Mouse (Mus musculus) thymus, adult 2 months (tissue): Measurements from ENCODE around the gene Anks3. TPM values are rescaled to one million over a fixed set of nuclear protein-coding genes. Genes with fewer than 3 reads are reported as not detected.

ENCODE experiments used
- DNase-seq: peaks from one replicate; pipeline ENCODE4 v3.0.0; 2021
- H3K27ac ChIP-seq: fragments of 200-500 bp; 2 replicates; pipeline ENCODE4 v1.5.1; 2012; ENCODE audit warnings: low read length, control low read depth; ENCODE audit not compliant: control insufficient read depth, insufficient read depth
- H3K27me3 ChIP-seq: fragments of 200-500 bp; 2 replicates; pipeline ENCODE4 v1.6.1; 2012; ENCODE audit warnings: mild to moderate bottlenecking, low read length, moderate library complexity, mixed read lengths; ENCODE audit not compliant: control insufficient read depth, insufficient read depth
- H3K36me3 ChIP-seq: fragments of 200-500 bp; 2 replicates; pipeline ENCODE4 v1.6.1; 2012; ENCODE audit warnings: mild to moderate bottlenecking, low read length, moderate library complexity; ENCODE audit not compliant: control insufficient read depth, insufficient read depth
- H3K4me1 ChIP-seq: fragments of 200-500 bp; replicated peaks from 2 replicates; pipeline ENCODE4 v1.6.1; 2012; ENCODE audit warnings: low read length; ENCODE audit not compliant: control insufficient read depth, insufficient read depth
- H3K4me3 ChIP-seq: fragments of 200-500 bp; 2 replicates; pipeline ENCODE4 v1.5.1; 2012; ENCODE audit warnings: mild to moderate bottlenecking, low read length, control low read depth, moderate library complexity; ENCODE audit not compliant: control insufficient read depth, insufficient read depth
- CTCF ChIP-seq: fragments of 200-500 bp; IDR thresholded peaks from 2 replicates; pipeline ENCODE4 v1.5.1; 2012; ENCODE audit warnings: mild to moderate bottlenecking, control low read depth, low read length, moderate library complexity, borderline replicate concordance; ENCODE audit not compliant: control insufficient read depth, poor library complexity, insufficient read depth; ENCODE audit errors: extremely low read depth
- POLR2A ChIP-seq: fragments of 200-500 bp; IDR thresholded peaks from 2 replicates; pipeline ENCODE4 v1.6.1; 2012; ENCODE audit warnings: mild to moderate bottlenecking, low read length, control low read depth, moderate library complexity; ENCODE audit not compliant: control insufficient read depth, poor library complexity, insufficient read depth; ENCODE audit errors: extremely low read depth
- WGBS: fragments of 180-500 bp; shearing (Covaris S2); methylation state at CpG from one replicate; pipeline ENCODE4 v1.1.7; 2018; 5-methylcytosine and 5-hydroxymethylcytosine counted together
- polyA plus RNA-seq: library from polyadenylated mRNA; depleted of rRNA; stranded (reverse); fragments of >200 nt; gene quantifications from 2 replicates; pipeline ENCODE4 v1.2.3, GENCODE M21; 2012

Gene Anks3
- polyA plus RNA-seq, 1 experiment, result 89.0 TPM

GRCm38 (mm10) chr16:4984717-4985116 lies 20.7 kb upstream of the Anks3 start:
- Histone ChIP-seq H3K27ac (no peak overlapping the region), H3K36me3 (no peaks in the 10 kb centered on the region), H3K4me1 (no peaks in the 10 kb centered on the region), H3K27me3 (no peaks in the 10 kb centered on the region), H3K4me3 (no peak overlapping the region)
- 96% methylated on average over 12 of the region's 12 CpGs for WGBS
- no peak for DNase-seq
- no peak for TF ChIP-seq POLR2A
- TF ChIP-seq CTCF, result no peak

GRCm38 (mm10) chr16:4979755-4980380 lies 15.9 kb upstream of the Anks3 start:
- Histone ChIP-seq H3K27me3 (no peaks in the 10 kb centered on the region), H3K4me1 (no peaks in the 10 kb centered on the region), H3K27ac (no peak overlapping the region), H3K4me3 (no peak overlapping the region), H3K36me3 (no peaks in the 10 kb centered on the region)
- no peak for TF ChIP-seq POLR2A
- peak; percentile 52; the same call in 1 of the 2 replicates for TF ChIP-seq CTCF
- no peak for DNase-seq
- 75% methylated on average over 4 of the region's 4 CpGs for WGBS

GRCm38 (mm10) chr16:4978275-4979051 lies 14.5 kb upstream of the Anks3 start:
- no peak overlapping the region for H3K27ac ChIP-seq
- TF ChIP-seq POLR2A (no peak), CTCF (no peak)

GRCm38 (mm10) chr16:4976180-4976579 lies 12.2 kb upstream of the Anks3 start:
- TF ChIP-seq CTCF, result no peak
- TF ChIP-seq POLR2A, result no peak
- 68% methylated on average over 2 of the region's 2 CpGs for WGBS
- H3K27ac ChIP-seq, result no peak overlapping the region

More at GRCm38 (mm10) chr16:4978275-4979051, 14.5 kb upstream of the Anks3 start:
- no peak for DNase-seq
- WGBS, result 61% methylated on average over 5 of the region's 5 CpGs
- Histone ChIP-seq H3K36me3 (no peaks in the 10 kb centered on the region), H3K27me3 (no peaks in the 10 kb centered on the region), H3K4me1 (peaks cover 4% of the 10 kb centered on the region), H3K4me3 (no peak overlapping the region)

GRCm38 (mm10) chr16:4974521-4974920 lies 10.5 kb upstream of the Anks3 start:
- 75% methylated on average over 5 of the region's 5 CpGs for WGBS
- peak overlapping the region; percentile 53; the same call in 1 of the 2 replicates for H3K27ac ChIP-seq
- H3K27me3 ChIP-seq, result no peaks in the 10 kb centered on the region
- peaks cover 8% of the 10 kb centered on the region for H3K4me1 ChIP-seq
- DNase-seq, result no peak
- H3K36me3 ChIP-seq, result no peaks in the 10 kb centered on the region
- no peak overlapping the region for H3K4me3 ChIP-seq
- no peak for TF ChIP-seq CTCF

More at GRCm38 (mm10) chr16:4976180-4976579, 12.2 kb upstream of the Anks3 start:
- no peaks in the 10 kb centered on the region for H3K36me3 ChIP-seq
- no peak overlapping the region for H3K4me3 ChIP-seq
- DNase-seq, result no peak
- H3K4me1 ChIP-seq, result peaks cover 8% of the 10 kb centered on the region
- H3K27me3 ChIP-seq, result no peaks in the 10 kb centered on the region

GRCm38 (mm10) chr16:4971626-4972025 lies 7.6 kb upstream of the Anks3 start:
- H3K4me1 ChIP-seq, result peaks cover 13% of the 10 kb centered on the region
- WGBS, result 67% methylated on average over 4 of the region's 4 CpGs
- H3K36me3 ChIP-seq, result no peaks in the 10 kb centered on the region
- H3K27me3 ChIP-seq, result no peaks in the 10 kb centered on the region
- TF ChIP-seq CTCF (no peak), POLR2A (no peak)
- DNase-seq, result no peak
- no peak overlapping the region for H3K27ac ChIP-seq
- H3K4me3 ChIP-seq, result no peak overlapping the region
